Mouse (Mus musculus) left cerebral cortex, postnatal 36 days (tissue): ENCODE measurements around the gene Pnmt. TPM values are rescaled to one million over a fixed set of nuclear protein-coding genes. Genes with fewer than 3 reads are reported as not detected.
A peak's percentile ranks its signal among the peaks of the same experiment; 100 is the strongest.

Experiments
- DNase-seq, 2 experiments: peaks; one replicate each; pipeline ENCODE4 v3.0.0; 2021 to 2022; ENCODE audit warnings: low spot score in 2 of 2, mixed read lengths in 1 of 2
- intact Hi-C: fragments of 180-260 bp; cut with DNase I; formaldehyde crosslinking; loops from one replicate; pipeline ENCODE4 v1.15.1; 2025
- total RNA-seq, 2 experiments: library from RNA; stranded (reverse); gene quantifications; 2 replicates each; pipeline ENCODE4 v1.2.3; 2021

Pnmt gene
- total RNA-seq, 2 experiments from 2014 or later = 0.34 to 0.47 TPM

GRCm38 (mm10) chr11:98356625-98357394 lies 29.4 kb upstream of the Pnmt start:
- DNase-seq = no peak
- intact Hi-C loops = no loop called here

- intact Hi-C loops = no loop called here
Observed at GRCm38 (mm10) chr11:98357396-98358160, 28.7 kb upstream of the Pnmt start.

GRCm38 (mm10) chr11:98358161-98359083 lies 27.8 kb upstream of the Pnmt start, which contains the start of gene Stard3:
Gene Stard3, plus strand, starts transcription at chr11:98358368.
- intact Hi-C loops = no loop called here
- peak; percentile 80 to 84 for DNase-seq

More at GRCm38 (mm10) chr11:98357396-98358160, 28.7 kb upstream of the Pnmt start:
- DNase-seq = no peak

- no peak for DNase-seq
- intact Hi-C loops = no loop called here
Observed at GRCm38 (mm10) chr11:98360866-98361521, 25.3 kb upstream of the Pnmt start.

- DNase-seq = no peak
- intact Hi-C loops = no loop called here
Observed at GRCm38 (mm10) chr11:98363817-98364216, 22.4 kb upstream of the Pnmt start.

GRCm38 (mm10) chr11:98364410-98364809 lies 21.8 kb upstream of the Pnmt start:
- intact Hi-C loops = no loop called here
- DNase-seq = no peak

GRCm38 (mm10) chr11:98366290-98366689 lies 20.0 kb upstream of the Pnmt start:
- intact Hi-C loops = no loop called here
- no peak for DNase-seq

GRCm38 (mm10) chr11:98367171-98367862 lies 18.9 kb upstream of the Pnmt start:
- DNase-seq = peak; percentile 51 to 67
- intact Hi-C loops = no loop called here

- no peak for DNase-seq
- intact Hi-C loops = no loop called here
Observed at GRCm38 (mm10) chr11:98367863-98368186, 18.4 kb upstream of the Pnmt start.

- peak in 1 of 2 experiments; percentile 46 for DNase-seq
- intact Hi-C loops = no loop called here
Observed at GRCm38 (mm10) chr11:98369337-98369736, 16.9 kb upstream of the Pnmt start.

- intact Hi-C loops = no loop called here
- no peak for DNase-seq
Observed at GRCm38 (mm10) chr11:98370588-98370987, 15.7 kb upstream of the Pnmt start.

GRCm38 (mm10) chr11:98371556-98372240 lies 14.6 kb upstream of the Pnmt start:
- intact Hi-C loops = no loop called here
- DNase-seq = no peak

GRCm38 (mm10) chr11:98372406-98372805 lies 13.8 kb upstream of the Pnmt start:
- intact Hi-C loops = no loop called here
- DNase-seq = no peak

- no peak for DNase-seq
- intact Hi-C loops = no loop called here
Observed at GRCm38 (mm10) chr11:98373244-98373643, 13.0 kb upstream of the Pnmt start.

GRCm38 (mm10) chr11:98374266-98374665 lies 12.0 kb upstream of the Pnmt start:
- intact Hi-C loops = no loop called here
- DNase-seq = no peak

- intact Hi-C loops = no loop called here
- DNase-seq = peak in 1 of 2 experiments; percentile 36
Observed at GRCm38 (mm10) chr11:98376756-98377155, 9.5 kb upstream of the Pnmt start.

GRCm38 (mm10) chr11:98377787-98378186 lies 8.5 kb upstream of the Pnmt start:
- no peak for DNase-seq
- intact Hi-C loops = no loop called here

- no peak for DNase-seq
- intact Hi-C loops = no loop called here
Observed at GRCm38 (mm10) chr11:98379379-98379778, 6.9 kb upstream of the Pnmt start.
